Mouse (Mus musculus) left cerebral cortex, postnatal 36 days (tissue): ENCODE results near the gene Cacna2d3. TPM values are rescaled to one million over a fixed set of nuclear protein-coding genes. Genes with fewer than 3 reads are reported as not detected.

Source experiments
- DNase-seq, 2 experiments: peaks; one replicate each; pipeline ENCODE4 v3.0.0; 2021 to 2022; ENCODE audit warnings: low spot score in 2 of 2, mixed read lengths in 1 of 2
- intact Hi-C: fragments of 180-260 bp; cut with DNase I; formaldehyde crosslinking; loops from one replicate; pipeline ENCODE4 v1.15.1; 2025
- total RNA-seq, 2 experiments: library from RNA; stranded (reverse); gene quantifications; 2 replicates each; pipeline ENCODE4 v1.2.3; 2021

Cacna2d3 gene
- total RNA-seq, 2 experiments from 2014 or later = 108 to 117 TPM

- intact Hi-C loops = no loop called here
- no peak for DNase-seq
Observed at GRCm38 (mm10) chr14:28988211-28988900, 733.3 kb downstream of the Cacna2d3 start.

GRCm38 (mm10) chr14:28984276-28984675, 737.4 kb downstream of the Cacna2d3 start:
- intact Hi-C loops = no loop called here
- no peak for DNase-seq

GRCm38 (mm10) chr14:28980482-28980881, 741.2 kb downstream of the Cacna2d3 start:
- DNase-seq = no peak

GRCm38 (mm10) chr14:28979230-28979629, 742.4 kb downstream of the Cacna2d3 start:
- intact Hi-C loops = no loop called here
- DNase-seq = peak in 1 of 2 experiments; percentile 11

More at GRCm38 (mm10) chr14:28980482-28980881, 741.2 kb downstream of the Cacna2d3 start:
- intact Hi-C loops = no loop called here

GRCm38 (mm10) chr14:28972620-28973019, 749.0 kb downstream of the Cacna2d3 start:
- no peak for DNase-seq
- intact Hi-C loops = no loop called here

- intact Hi-C loops = no loop called here
Observed at GRCm38 (mm10) chr14:28969247-28969646, 752.4 kb downstream of the Cacna2d3 start.

GRCm38 (mm10) chr14:28966881-28967280, 754.8 kb downstream of the Cacna2d3 start:
- no peak for DNase-seq
- intact Hi-C loops = no loop called here

More at GRCm38 (mm10) chr14:28969247-28969646, 752.4 kb downstream of the Cacna2d3 start:
- DNase-seq = peak; percentile 26 to 38

GRCm38 (mm10) chr14:28961379-28961778, 760.3 kb downstream of the Cacna2d3 start:
- intact Hi-C loops = no loop called here
- DNase-seq = no peak

- intact Hi-C loops = no loop called here
- DNase-seq = no peak
Observed at GRCm38 (mm10) chr14:28959042-28959441, 762.6 kb downstream of the Cacna2d3 start.

GRCm38 (mm10) chr14:28958131-28959015, 763.3 kb downstream of the Cacna2d3 start:
- intact Hi-C loops = no loop called here

GRCm38 (mm10) chr14:28955181-28955580, 766.5 kb downstream of the Cacna2d3 start:
- DNase-seq = no peak
- intact Hi-C loops = no loop called here

More at GRCm38 (mm10) chr14:28958131-28959015, 763.3 kb downstream of the Cacna2d3 start:
- DNase-seq = no peak

GRCm38 (mm10) chr14:28954588-28954987, 767.1 kb downstream of the Cacna2d3 start:
- intact Hi-C loops = no loop called here
- DNase-seq = no peak

GRCm38 (mm10) chr14:28954086-28954485, 767.6 kb downstream of the Cacna2d3 start:
- no peak for DNase-seq
- intact Hi-C loops = no loop called here

- no peak for DNase-seq
- intact Hi-C loops = no loop called here
Observed at GRCm38 (mm10) chr14:28953409-28953808, 768.3 kb downstream of the Cacna2d3 start.

GRCm38 (mm10) chr14:28950499-28950898, 771.2 kb downstream of the Cacna2d3 start:
- DNase-seq = no peak
- intact Hi-C loops = no loop called here

- intact Hi-C loops = no loop called here
- DNase-seq = no peak
Observed at GRCm38 (mm10) chr14:28949785-28950184, 771.9 kb downstream of the Cacna2d3 start.

- intact Hi-C loops = no loop called here
- no peak for DNase-seq
Observed at GRCm38 (mm10) chr14:28948019-28948850, 773.4 kb downstream of the Cacna2d3 start.

- no peak for DNase-seq
- intact Hi-C loops = no loop called here
Observed at GRCm38 (mm10) chr14:28932746-28933293, 788.8 kb downstream of the Cacna2d3 start.

GRCm38 (mm10) chr14:28923180-28923961, 798.3 kb downstream of the Cacna2d3 start:
- intact Hi-C loops = no loop called here

More at GRCm38 (mm10) chr14:28923180-28923961, 798.3 kb downstream of the Cacna2d3 start:
- DNase-seq = no peak
